Mouse (Mus musculus) heart, adult 11 months (tissue): ENCODE data around the gene Tnpo3.
"Not testable (repeated sequence)": the region's sequence is repeated elsewhere in the genome, so short reads cannot be mapped to it uniquely, and the experiment has no call there.

Experiments used
- DNase-seq: peaks from one replicate; pipeline ENCODE4 v3.0.0; 2022

Gene Tnpo3

GRCm38 (mm10) chr6:29620176-29620575, 10.5 kb upstream of the Tnpo3 start:
- DNase-seq, result peak; percentile 68

- not testable (repeated sequence) for DNase-seq
Observed at GRCm38 (mm10) chr6:29610020-29610640, 443 bp upstream of the Tnpo3 start.

- DNase-seq, result peak; percentile 58
Observed at GRCm38 (mm10) chr6:29600188-29600587, 9.5 kb downstream of the Tnpo3 start.

GRCm38 (mm10) chr6:29595656-29596055, 14.0 kb downstream of the Tnpo3 start:
- DNase-seq, result peak; percentile 48

DNA sequence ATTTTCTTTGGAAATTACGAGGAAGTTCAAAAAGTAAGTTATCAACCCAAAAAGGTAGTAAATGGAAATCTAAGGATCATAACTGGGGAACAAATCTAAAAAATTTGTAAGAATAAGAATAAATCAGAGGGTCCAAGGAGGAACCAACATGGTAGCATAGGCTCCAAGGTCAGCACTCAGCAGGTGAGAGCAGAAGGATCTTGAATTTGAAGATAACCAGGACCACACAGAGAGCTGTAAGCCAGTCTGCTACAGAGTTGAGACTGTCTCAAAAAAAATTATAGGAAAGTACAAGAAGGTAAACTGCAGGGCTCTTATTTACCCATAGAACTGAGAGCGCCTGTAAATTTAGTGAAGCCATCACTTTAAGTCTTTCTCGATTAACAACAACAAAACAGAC, 28.5 kb downstream of the Tnpo3 start:
- no peak for DNase-seq

- no peak for DNase-seq
Observed at GRCm38 (mm10) chr6:29580770-29581169, 28.9 kb downstream of the Tnpo3 start.

DNA sequence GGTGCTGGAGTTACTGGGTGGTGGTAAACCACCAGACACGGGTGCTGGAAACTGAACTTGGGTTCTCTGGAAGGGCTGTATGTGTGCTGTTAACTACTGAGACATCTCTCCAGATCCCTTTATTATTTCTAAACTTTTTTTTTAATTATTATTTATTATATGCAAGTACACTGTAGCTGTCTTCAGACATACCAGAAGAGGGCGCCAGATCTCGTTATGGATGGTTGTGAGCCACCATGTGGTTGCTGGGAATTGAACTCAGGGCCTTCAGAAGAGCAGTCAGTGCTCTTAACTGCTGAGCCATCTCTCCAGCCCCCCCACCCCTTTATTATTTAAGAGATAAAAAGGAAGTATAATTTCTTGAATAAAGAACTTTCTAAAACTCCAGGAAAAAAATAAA, 33.3 kb downstream of the Tnpo3 start:
- not testable (repeated sequence) for DNase-seq

DNA sequence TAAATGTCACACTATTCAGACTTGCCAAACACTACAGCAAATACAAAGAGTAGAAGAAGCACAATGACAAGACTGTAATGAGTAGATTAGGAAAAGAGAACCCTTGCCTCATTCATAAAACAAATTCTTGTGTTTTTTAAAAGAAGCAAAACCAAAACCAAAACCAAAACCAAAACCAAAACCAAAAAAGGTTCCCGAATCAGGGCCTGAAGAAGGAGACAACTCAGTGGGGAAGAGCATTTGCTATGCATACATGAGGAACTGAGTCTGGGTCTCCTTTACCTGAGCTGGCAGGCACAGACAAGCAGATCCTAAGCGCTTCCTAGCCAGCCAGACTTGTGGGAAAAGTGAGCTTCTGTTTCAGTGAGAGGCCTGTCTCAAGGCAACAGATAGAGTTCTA, 52.6 kb downstream of the Tnpo3 start:
- no peak for DNase-seq

DNA sequence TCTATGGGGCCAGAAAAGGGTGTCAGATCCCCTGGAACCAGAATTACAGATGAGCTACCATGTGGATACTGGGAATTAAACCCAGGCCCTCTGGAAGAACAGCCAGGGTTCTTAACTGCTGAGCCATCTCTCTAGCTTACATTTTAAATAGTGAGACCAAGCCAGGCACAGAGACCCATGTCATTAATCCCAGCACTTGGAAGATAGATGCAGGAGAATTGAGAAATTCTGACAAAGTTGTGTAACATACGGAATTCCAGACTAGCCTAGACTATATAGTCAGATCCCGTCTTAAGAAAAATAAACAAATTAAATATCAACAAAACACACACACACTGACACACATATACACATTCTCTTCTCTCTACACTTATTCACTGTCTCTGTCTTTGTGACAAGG, 57.2 kb downstream of the Tnpo3 start:
- no peak for DNase-seq

DNA sequence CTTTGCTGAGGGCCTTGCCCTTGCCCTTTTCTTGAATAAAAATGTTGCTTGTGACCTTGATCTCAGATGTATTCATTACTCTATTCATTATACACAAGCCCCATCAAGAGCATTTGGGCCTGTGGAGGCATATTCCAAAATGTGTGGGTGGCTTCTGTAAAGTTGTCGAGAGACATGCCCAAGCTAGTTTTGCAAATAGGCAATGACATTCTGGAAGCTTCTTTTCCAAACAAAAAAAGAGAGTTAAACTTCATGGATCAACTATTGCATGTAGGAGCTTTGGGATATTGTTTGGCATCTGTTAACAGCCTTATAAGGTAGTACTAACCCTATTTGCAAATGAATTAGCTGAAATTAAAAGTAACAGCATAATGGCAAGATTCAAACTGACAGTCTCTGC, 61.6 kb downstream of the Tnpo3 start:
- no peak for DNase-seq

GRCm38 (mm10) chr6:29547582-29547981, 62.1 kb downstream of the Tnpo3 start:
- DNase-seq, result no peak

- DNase-seq, result no peak
Observed at GRCm38 (mm10) chr6:29545611-29546010, 64.1 kb downstream of the Tnpo3 start.

DNA sequence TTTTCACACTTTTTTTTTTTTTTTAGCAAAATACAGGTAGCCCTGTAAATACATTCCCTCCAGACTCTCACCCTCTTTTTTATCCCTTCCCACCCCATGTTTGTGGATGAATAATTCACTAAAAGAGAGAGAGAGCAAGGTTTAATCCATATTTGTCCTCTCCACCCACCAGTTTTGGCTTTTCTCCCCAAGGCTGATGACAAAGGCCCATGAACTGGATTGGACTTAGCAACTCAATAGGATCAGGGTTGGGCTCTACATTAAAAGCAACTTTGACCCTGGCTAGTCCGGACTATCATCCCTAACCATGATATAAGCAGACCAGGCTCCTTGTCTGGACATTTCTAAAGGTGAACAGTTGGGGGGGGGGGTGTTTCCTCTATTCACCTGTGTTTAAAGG, 68.7 kb downstream of the Tnpo3 start:
- no peak for DNase-seq

DNA sequence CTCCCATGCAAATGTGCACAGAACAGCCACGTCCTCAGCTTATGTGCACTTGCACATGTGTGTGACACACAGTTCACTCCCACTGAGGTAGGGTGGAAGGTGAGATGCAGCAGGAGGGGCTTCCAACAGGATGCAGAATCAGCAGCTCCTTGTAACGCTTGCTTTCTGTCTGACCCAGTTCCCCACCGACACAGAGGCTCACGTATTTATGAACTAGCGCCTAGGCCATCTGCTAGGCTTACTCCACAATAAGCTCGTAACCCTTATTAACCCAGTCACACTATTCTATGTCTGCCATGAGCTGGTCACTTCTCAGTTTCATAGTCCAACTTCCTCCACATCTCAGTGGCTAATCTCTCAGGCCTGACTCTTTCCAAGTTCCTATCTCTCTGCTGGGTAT, 69.5 kb downstream of the Tnpo3 start:
- no peak for DNase-seq

DNA sequence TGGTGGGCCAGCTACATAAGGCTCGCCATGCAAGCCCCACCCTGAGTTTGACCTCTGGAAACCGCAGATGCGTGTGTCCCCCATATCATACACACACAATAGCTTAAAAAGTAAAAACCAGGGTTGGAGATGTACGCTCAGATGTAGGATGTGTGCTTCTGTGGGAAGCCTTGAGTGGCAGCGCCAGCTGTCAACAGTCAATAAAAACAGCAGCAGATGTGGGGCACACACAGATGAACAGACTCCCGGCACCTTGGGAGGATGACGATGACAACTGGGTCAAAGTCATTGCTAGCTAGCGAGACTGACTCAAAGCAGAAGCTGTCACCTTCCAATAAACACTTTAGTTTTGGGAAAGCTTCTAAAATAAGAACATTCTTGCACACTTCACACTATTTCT, 70.2 kb downstream of the Tnpo3 start:
- no peak for DNase-seq

DNA sequence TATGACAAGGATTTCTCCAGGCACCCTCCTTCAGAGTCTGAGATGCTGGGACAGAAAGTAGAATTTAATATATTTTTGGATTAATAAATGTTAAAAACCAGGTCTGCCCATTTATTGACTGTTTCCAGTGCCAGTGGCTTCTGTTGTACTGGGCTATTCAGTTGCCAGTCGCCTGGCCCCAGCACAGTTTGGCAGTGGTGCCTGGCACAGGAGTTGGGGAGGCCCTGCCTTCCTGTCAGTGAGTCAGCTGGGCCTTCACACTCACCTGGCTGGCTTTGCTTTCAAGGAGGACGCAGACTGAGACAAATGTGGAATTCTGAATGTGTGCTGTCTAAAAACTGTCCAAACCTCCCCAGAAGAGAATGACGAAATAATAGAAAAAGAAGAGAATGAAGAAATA, 72.5 kb downstream of the Tnpo3 start:
- peak; percentile 89 for DNase-seq

DNA sequence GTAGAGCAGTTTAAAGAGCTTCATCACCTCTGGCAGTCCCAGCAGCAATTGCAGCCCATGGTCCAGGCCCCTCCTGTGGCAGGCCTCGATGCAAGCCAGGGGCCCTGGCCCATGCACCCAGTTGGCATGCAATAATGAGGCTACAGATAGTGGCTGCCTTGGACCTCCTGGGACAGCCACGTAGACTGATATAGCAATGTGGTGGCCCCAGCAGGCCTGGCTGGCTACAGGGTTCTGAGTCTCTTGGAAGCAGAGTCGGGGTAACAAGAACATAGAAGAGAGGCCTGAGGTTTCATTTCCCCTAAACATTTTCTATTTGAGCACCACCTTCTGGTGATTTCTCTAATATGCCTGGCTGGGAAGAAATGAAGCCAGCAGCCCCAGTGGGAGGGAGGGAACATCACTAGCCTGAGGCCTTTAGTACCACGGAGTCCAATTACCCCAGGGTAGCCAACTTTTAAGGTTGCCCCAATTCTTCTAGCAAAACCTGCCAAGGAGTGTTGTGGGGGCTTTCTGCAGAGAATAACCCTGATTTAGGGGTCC, 73.0 kb downstream of the Tnpo3 start:
- DNase-seq, result peak; percentile 95

DNA sequence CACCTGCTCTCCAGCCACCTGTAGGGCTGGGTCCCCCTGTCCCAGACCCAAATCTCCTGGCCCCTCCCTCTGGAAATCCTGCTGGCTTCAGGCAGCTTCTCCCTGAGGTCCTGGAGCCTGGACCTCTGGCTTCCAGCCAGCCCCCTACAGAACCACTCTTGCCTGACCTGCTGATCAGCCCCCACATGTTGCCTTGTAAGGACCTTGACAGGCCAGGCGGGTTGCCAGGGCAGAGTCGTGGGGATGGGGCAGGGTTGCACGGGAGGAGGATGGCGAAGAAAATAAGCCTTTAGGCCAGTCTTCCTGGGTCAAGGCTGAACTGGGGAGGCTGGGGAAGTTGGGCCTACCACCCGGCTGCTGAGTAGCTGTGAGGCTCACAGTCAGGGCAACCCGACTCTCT, 74.4 kb downstream of the Tnpo3 start:
- DNase-seq, result peak; percentile 95

- peak; percentile 91 for DNase-seq
Observed at GRCm38 (mm10) chr6:29530050-29530449, 79.6 kb downstream of the Tnpo3 start.

- DNase-seq, result no peak
Observed at GRCm38 (mm10) chr6:29529444-29529820, 80.3 kb downstream of the Tnpo3 start.

DNA sequence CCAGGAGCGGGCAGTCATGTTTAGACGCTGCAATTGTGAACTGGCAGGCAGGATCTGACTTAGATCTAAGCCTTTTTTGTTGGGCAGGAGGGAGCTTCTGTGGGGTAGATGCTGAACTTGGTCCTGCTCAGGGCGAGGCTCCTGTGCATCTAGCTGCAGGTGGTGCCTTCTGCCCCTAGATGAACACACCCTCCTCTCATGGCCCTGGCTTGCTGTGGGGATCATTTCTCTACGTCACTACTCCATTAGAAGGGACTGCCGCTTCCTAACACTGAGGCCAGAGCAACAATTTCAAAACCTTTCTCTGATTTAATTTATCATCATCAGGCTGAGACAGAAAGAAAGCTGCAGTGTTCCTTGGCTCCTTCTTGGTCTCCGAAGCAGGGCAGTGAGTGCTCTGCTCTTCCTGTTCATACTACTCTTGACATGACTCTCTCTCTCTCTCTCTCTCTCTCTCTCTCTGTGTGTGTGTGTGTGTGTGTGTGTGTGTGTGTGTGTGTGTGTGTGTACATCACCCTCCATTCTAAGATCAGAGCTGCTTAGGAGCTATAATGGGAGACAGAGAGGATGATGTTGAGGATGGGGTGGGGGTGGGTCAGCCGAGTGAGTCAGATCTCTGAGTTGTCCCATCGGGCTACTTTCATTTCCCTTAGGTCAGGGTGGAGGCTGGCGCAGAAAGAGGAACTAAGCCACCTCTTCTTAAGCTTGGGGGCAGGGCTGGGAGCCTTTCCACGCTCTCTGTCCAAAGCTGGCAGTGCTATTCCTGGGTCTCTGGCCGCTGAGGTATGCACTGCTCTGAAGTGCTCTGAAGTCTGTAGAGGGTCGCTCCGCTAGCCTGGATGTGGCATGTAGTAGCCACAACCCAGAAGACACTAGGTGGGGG, 80.9 kb downstream of the Tnpo3 start:
- DNase-seq, result peak; percentile 96

GRCm38 (mm10) chr6:29528165-29528505, 81.6 kb downstream of the Tnpo3 start:
- peak; percentile 91 for DNase-seq

DNA sequence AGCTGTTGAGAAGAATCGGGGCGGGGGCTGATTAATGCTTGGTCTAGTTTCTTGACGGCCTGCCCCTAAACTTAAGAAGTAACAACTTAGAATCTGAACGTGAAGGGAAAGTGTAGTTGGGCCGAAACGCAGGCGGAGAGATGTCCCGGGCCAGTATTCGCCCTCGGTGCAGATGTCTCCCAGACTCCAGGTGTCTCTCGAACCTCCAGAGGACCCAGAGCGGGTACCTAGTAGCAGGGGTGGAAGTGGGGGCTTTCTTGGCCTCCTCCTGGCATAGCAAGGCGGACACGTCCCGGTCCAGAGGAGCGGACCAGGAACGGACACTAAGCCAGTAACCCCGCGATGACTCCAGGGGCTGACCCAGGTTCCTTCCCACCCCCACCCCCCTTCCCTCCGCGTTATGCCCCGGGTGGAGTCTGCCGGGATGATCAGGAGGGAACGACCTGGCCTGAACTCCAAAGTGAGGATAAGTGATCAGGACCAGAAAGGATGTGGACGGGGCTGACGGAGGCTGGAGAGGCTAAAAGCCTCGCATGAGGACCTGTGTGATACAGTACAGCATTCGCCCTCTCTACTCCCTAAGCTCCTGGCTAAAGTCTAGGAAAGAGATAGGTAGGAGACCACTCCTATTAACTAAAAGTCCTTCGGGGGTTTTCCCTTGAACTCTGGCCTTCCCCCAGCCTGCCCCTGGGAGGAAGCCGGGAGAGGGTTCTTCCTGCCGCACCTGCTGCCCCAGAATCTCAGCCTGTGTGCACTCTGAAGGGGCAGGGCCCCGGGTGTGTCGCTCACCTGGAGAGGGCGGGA, 82.1 kb downstream of the Tnpo3 start:
- DNase-seq, result peak; percentile 90
